Mouse (Mus musculus): ENCODE data around the gene Zfp644. TPM values are rescaled to one million over a fixed set of nuclear protein-coding genes. Genes with fewer than 3 reads are reported as not detected.

Gene Zfp644
- polyA plus RNA-seq, 1 experiment, result 11.3 TPM

GRCm38 (mm10) chr5:106604381-106604780 is 92.7 kb downstream of the Zfp644 start:
- H3K27ac ChIP-seq (ENCODE audit: insufficient read depth, low read depth, low read length), result no peak overlapping the region
- peak; percentile 79 for DNase-seq
- H3K27me3 ChIP-seq (replicated peaks; ENCODE audit: control insufficient read depth, insufficient read depth, low read length), result no peaks in the 10 kb centered on the region
- H3K4me1 ChIP-seq (ENCODE audit: control insufficient read depth, insufficient read depth, low read length), result peaks cover 4% of the 10 kb centered on the region
- H3K36me3 ChIP-seq (ENCODE audit: control insufficient read depth, insufficient read depth, low read length), result no peaks in the 10 kb centered on the region
- TF ChIP-seq POLR2A (IDR thresholded peaks at IDR 0.05; ENCODE audit: low read depth, low read length), result no peak
- no peak for TF ChIP-seq CTCF (conservative IDR thresholded peaks at IDR 0.05; ENCODE audit: insufficient read depth, insufficient read length, low read depth, low read length)
- H3K4me3 ChIP-seq (ENCODE audit: insufficient read depth, low read depth, low read length), result no peak overlapping the region
- 38% methylated on average over 5 of the region's 5 CpGs for WGBS

GRCm38 (mm10) chr5:106599482-106599881 is 97.6 kb downstream of the Zfp644 start:
- Histone ChIP-seq H3K4me1 (ENCODE audit: control insufficient read depth, insufficient read depth, low read length) (peaks cover 4% of the 10 kb centered on the region), H3K4me3 (ENCODE audit: insufficient read depth, low read depth, low read length) (no peak overlapping the region), H3K27ac (ENCODE audit: insufficient read depth, low read depth, low read length) (no peak overlapping the region), H3K36me3 (ENCODE audit: control insufficient read depth, insufficient read depth, low read length) (no peaks in the 10 kb centered on the region), H3K27me3 (replicated peaks; ENCODE audit: control insufficient read depth, insufficient read depth, low read length) (no peaks in the 10 kb centered on the region)
- TF ChIP-seq POLR2A (IDR thresholded peaks at IDR 0.05; ENCODE audit: low read depth, low read length), result no peak
- no peak for TF ChIP-seq CTCF (conservative IDR thresholded peaks at IDR 0.05; ENCODE audit: insufficient read depth, insufficient read length, low read depth, low read length)
- 91% methylated on average over 8 of the region's 8 CpGs for WGBS
- no peak for DNase-seq

- 89% methylated on average over 2 of the region's 2 CpGs for WGBS
- DNase-seq, result no peak
- no peaks in the 10 kb centered on the region for H3K4me1 ChIP-seq (ENCODE audit: control insufficient read depth, insufficient read depth, low read length)
- H3K4me3 ChIP-seq (ENCODE audit: insufficient read depth, low read depth, low read length), result no peak overlapping the region
- no peak overlapping the region for H3K27ac ChIP-seq (ENCODE audit: insufficient read depth, low read depth, low read length)
- no peaks in the 10 kb centered on the region for H3K36me3 ChIP-seq (ENCODE audit: control insufficient read depth, insufficient read depth, low read length)
- TF ChIP-seq CTCF (conservative IDR thresholded peaks at IDR 0.05; ENCODE audit: insufficient read depth, insufficient read length, low read depth, low read length) (no peak), POLR2A (IDR thresholded peaks at IDR 0.05; ENCODE audit: low read depth, low read length) (no peak)
- no peaks in the 10 kb centered on the region for H3K27me3 ChIP-seq (replicated peaks; ENCODE audit: control insufficient read depth, insufficient read depth, low read length)
These were observed 99.6 kb downstream of the Zfp644 start for GRCm38 (mm10) chr5:106597472-106597871.

- TF ChIP-seq POLR2A (IDR thresholded peaks at IDR 0.05; ENCODE audit: low read depth, low read length) (no peak), CTCF (conservative IDR thresholded peaks at IDR 0.05; ENCODE audit: insufficient read depth, insufficient read length, low read depth, low read length) (no peak)
- Histone ChIP-seq H3K4me1 (ENCODE audit: control insufficient read depth, insufficient read depth, low read length) (no peaks in the 10 kb centered on the region), H3K27ac (ENCODE audit: insufficient read depth, low read depth, low read length) (no peak overlapping the region), H3K36me3 (ENCODE audit: control insufficient read depth, insufficient read depth, low read length) (no peaks in the 10 kb centered on the region), H3K4me3 (ENCODE audit: insufficient read depth, low read depth, low read length) (no peak overlapping the region), H3K27me3 (replicated peaks; ENCODE audit: control insufficient read depth, insufficient read depth, low read length) (no peaks in the 10 kb centered on the region)
- DNase-seq, result no peak
These were observed 102.7 kb downstream of the Zfp644 start for GRCm38 (mm10) chr5:106594388-106594787.

- H3K36me3 ChIP-seq (ENCODE audit: control insufficient read depth, insufficient read depth, low read length), result no peaks in the 10 kb centered on the region
- 96% methylated on average over 5 of the region's 5 CpGs for WGBS
- H3K27me3 ChIP-seq (replicated peaks; ENCODE audit: control insufficient read depth, insufficient read depth, low read length), result no peaks in the 10 kb centered on the region
- no peaks in the 10 kb centered on the region for H3K4me1 ChIP-seq (ENCODE audit: control insufficient read depth, insufficient read depth, low read length)
- no peak for DNase-seq
- TF ChIP-seq CTCF (conservative IDR thresholded peaks at IDR 0.05; ENCODE audit: insufficient read depth, insufficient read length, low read depth, low read length) (no peak), POLR2A (IDR thresholded peaks at IDR 0.05; ENCODE audit: low read depth, low read length) (no peak)
- no peak overlapping the region for H3K27ac ChIP-seq (ENCODE audit: insufficient read depth, low read depth, low read length)
- no peak overlapping the region for H3K4me3 ChIP-seq (ENCODE audit: insufficient read depth, low read depth, low read length)
These were observed 106.4 kb downstream of the Zfp644 start for GRCm38 (mm10) chr5:106590686-106591085.

GRCm38 (mm10) chr5:106589670-106590069 is 107.4 kb downstream of the Zfp644 start:
- no peak overlapping the region for H3K27ac ChIP-seq (ENCODE audit: insufficient read depth, low read depth, low read length)
- H3K4me1 ChIP-seq (ENCODE audit: control insufficient read depth, insufficient read depth, low read length), result no peaks in the 10 kb centered on the region
- TF ChIP-seq POLR2A (IDR thresholded peaks at IDR 0.05; ENCODE audit: low read depth, low read length) (no peak), CTCF (conservative IDR thresholded peaks at IDR 0.05; ENCODE audit: insufficient read depth, insufficient read length, low read depth, low read length) (no peak)
- DNase-seq, result peak; percentile 7
- no peak overlapping the region for H3K4me3 ChIP-seq (ENCODE audit: insufficient read depth, low read depth, low read length)
- H3K27me3 ChIP-seq (replicated peaks; ENCODE audit: control insufficient read depth, insufficient read depth, low read length), result no peaks in the 10 kb centered on the region
- H3K36me3 ChIP-seq (ENCODE audit: control insufficient read depth, insufficient read depth, low read length), result no peaks in the 10 kb centered on the region
- 86% methylated on average over 11 of the region's 11 CpGs for WGBS

GRCm38 (mm10) chr5:106589006-106589405 is 108.1 kb downstream of the Zfp644 start:
- H3K4me1 ChIP-seq (ENCODE audit: control insufficient read depth, insufficient read depth, low read length), result no peaks in the 10 kb centered on the region
- DNase-seq, result no peak
- H3K4me3 ChIP-seq (ENCODE audit: insufficient read depth, low read depth, low read length), result no peak overlapping the region
- WGBS, result 93% methylated on average over 9 of the region's 9 CpGs
- no peak overlapping the region for H3K27ac ChIP-seq (ENCODE audit: insufficient read depth, low read depth, low read length)
- no peaks in the 10 kb centered on the region for H3K36me3 ChIP-seq (ENCODE audit: control insufficient read depth, insufficient read depth, low read length)
- TF ChIP-seq POLR2A (IDR thresholded peaks at IDR 0.05; ENCODE audit: low read depth, low read length) (no peak), CTCF (conservative IDR thresholded peaks at IDR 0.05; ENCODE audit: insufficient read depth, insufficient read length, low read depth, low read length) (no peak)
- H3K27me3 ChIP-seq (replicated peaks; ENCODE audit: control insufficient read depth, insufficient read depth, low read length), result no peaks in the 10 kb centered on the region

GRCm38 (mm10) chr5:106580943-106581342 is 116.1 kb downstream of the Zfp644 start:
- WGBS, result 89% methylated on average over 7 of the region's 7 CpGs
- Histone ChIP-seq H3K4me1 (ENCODE audit: control insufficient read depth, insufficient read depth, low read length) (no peaks in the 10 kb centered on the region), H3K27me3 (replicated peaks; ENCODE audit: control insufficient read depth, insufficient read depth, low read length) (no peaks in the 10 kb centered on the region), H3K4me3 (ENCODE audit: insufficient read depth, low read depth, low read length) (no peak overlapping the region), H3K27ac (ENCODE audit: insufficient read depth, low read depth, low read length) (no peak overlapping the region), H3K36me3 (ENCODE audit: control insufficient read depth, insufficient read depth, low read length) (no peaks in the 10 kb centered on the region)
- TF ChIP-seq POLR2A (IDR thresholded peaks at IDR 0.05; ENCODE audit: low read depth, low read length), result no peak
- no peak for TF ChIP-seq CTCF (conservative IDR thresholded peaks at IDR 0.05; ENCODE audit: insufficient read depth, insufficient read length, low read depth, low read length)
- DNase-seq, result no peak

Measured in kidney, adult 2 months (tissue).